Mouse (Mus musculus) midbrain, embryonic 14.5 days (tissue): ENCODE data around the gene Mylip. TPM values are rescaled to one million over a fixed set of nuclear protein-coding genes. Genes with fewer than 3 reads are reported as not detected.

Source experiments
- polyA plus RNA-seq: library from polyadenylated mRNA; unstranded; fragments of >200 nt; fragmentation: Nextera tagmentation; extraction: Ambion mirVana; gene quantifications from 2 replicates; pipeline ENCODE4 v1.2.1, GENCODE M21; 2014

Gene Mylip
- polyA plus RNA-seq, 1 experiment from 2014 or later: 3.0 TPM

Other genes with a start within 250 kb of the Mylip start
- 26.1 and 27.0 TPM in 2 replicates for gene Gmpr, start 117.7 kb downstream of the Mylip start, polyA plus RNA-seq